Mouse (Mus musculus): ENCODE data around the gene Dpp7.

DNA sequence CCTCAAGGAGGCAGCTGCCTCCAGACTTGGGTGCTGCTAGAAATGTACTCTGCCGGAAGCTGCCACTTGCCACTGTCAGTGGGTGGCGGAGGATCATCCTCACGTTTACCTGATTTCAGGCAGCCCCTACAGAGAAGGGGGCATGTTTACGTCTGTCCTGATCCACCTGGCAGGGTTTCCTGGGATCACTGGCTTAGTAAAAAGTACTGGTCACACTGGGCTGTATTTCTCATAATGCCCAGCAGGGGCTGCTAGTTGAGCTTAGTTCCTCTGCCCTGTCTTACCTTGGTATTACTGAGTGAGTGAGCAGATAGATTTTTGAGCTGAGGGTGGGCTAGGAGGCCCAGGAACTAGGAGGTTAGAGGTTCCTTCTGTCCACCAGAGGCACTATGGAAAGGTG, 20.4 kb upstream of the Dpp7 start:
- TF ChIP-seq GATA1 (IDR thresholded peaks at IDR 0.05; ENCODE audit: low read length): no peak
- TF ChIP-seq TAL1 (IDR thresholded peaks at IDR 0.05; ENCODE audit: low read length): no peak

All from erythroblast, embryonic 14.5 days (primary cell).